7 mouse cellular contexts compared by ENCODE assay signal in the genomic region with DNA sequence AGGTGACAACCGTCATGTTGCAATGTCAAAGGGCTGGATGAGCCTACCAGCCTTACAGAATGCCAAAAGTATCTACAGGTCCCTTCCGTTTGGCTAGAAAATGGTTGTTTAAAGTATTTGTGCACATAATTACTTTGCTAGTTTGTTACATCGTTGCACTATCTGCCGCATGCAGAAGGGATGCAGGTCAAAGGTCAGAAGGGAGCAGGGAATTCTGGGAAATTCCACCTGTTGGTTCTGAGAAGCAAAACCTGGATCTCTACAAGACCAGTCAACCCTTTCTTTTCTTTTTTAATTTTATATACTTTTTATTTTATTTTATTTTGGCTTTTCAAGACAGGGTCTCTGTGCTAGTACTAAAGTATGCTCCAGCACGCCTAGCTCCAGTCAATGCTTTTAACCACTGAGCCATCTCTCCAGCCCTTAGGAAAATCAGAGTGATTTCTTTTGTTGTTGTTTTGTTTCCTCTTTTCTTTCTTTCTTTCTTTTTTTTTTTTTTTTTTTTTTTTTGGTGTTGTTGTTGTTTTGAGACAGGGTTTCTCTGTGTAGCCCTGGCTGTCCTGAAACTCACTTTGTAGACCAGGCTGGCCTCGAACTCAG. TPM values are rescaled to one million over a fixed set of nuclear protein-coding genes. Genes with fewer than 3 reads are reported as not detected.
A peak's percentile ranks its signal among the peaks of the same experiment; 100 is the strongest.
DNase-seq lines count a peak whose midpoint lies in the region; ATAC-seq and TF ChIP-seq lines count a peak whose summit lies in the region.

No protein-coding gene starts in this region.

- no peaks in the 10 kb centered on the region for H3K27me3 ChIP-seq in lung, embryonic 15.5 days
- H3K27me3 ChIP-seq in forebrain, embryonic 11.5 days (ENCODE audit: control insufficient read depth, insufficient read depth, low read length), result no peaks in the 10 kb centered on the region
- H3K27me3 ChIP-seq in intestine, postnatal 0 days (replicated peaks; ENCODE audit: control insufficient read depth, insufficient read depth, low read length), result no peaks in the 10 kb centered on the region

- H3K9ac ChIP-seq in lung, embryonic 15.5 days, result 0 out of 2 replicates have a peak overlapping the region, but pooled peaks have one; percentile 91
- H3K9ac ChIP-seq in forebrain, embryonic 11.5 days (ENCODE audit: low read length), result no peak overlapping the region; the same call in 1 of the 2 replicates
- no peak overlapping the region for H3K9ac ChIP-seq in intestine, postnatal 0 days (ENCODE audit: low read depth, low read length)

- ATAC-seq in lung, embryonic 15.5 days (ENCODE audit: borderline replicate concordance, extremely low read depth, low FRiP score, low TSS enrichment), result no peak
- ATAC-seq in forebrain, embryonic 11.5 days (replicated peaks; ENCODE audit: low FRiP score), result no peak
- ATAC-seq in intestine, postnatal 0 days, result no peak

- TF ChIP-seq POLR2A in olfactory bulb, adult 2 months (IDR thresholded peaks at IDR 0.05; ENCODE audit: insufficient read depth, low read depth, low read length), result no peak

- TF ChIP-seq CTCF in intestine, postnatal 0 days (IDR thresholded peaks at IDR 0.05; ENCODE audit: low read depth), result no peak
- no peak for TF ChIP-seq CTCF in olfactory bulb, adult 2 months (IDR thresholded peaks at IDR 0.05; ENCODE audit: insufficient read depth, low read depth, low read length)

- H3K4me2 ChIP-seq in lung, embryonic 15.5 days, result peak overlapping the region; percentile 90
- H3K4me2 ChIP-seq in forebrain, embryonic 11.5 days (ENCODE audit: low read depth, low read length, severe bottlenecking), result no peak overlapping the region
- H3K4me2 ChIP-seq in intestine, postnatal 0 days (replicated peaks; ENCODE audit: low read depth), result no peak overlapping the region; the same call in 1 of the 2 replicates

- H3K4me3 ChIP-seq in lung, embryonic 15.5 days, result peak overlapping the region; percentile 86; the same call in 1 of the 2 replicates
- H3K4me3 ChIP-seq in forebrain, embryonic 11.5 days (ENCODE audit: low read depth, low read length), result no peak overlapping the region
- peak overlapping the region; percentile 86; the same call in 1 of the 2 replicates for H3K4me3 ChIP-seq in intestine, postnatal 0 days (ENCODE audit: low read depth, low read length)
- peak overlapping the region; percentile 92 for H3K4me3 ChIP-seq in olfactory bulb, adult 2 months (ENCODE audit: insufficient read depth, low read depth, low read length)

- WGBS in lung, embryonic 15.5 days, result 88% methylated on average over 6 of the region's 6 CpGs
- WGBS in forebrain, embryonic 11.5 days, result 90% methylated on average over 6 of the region's 6 CpGs
- WGBS in intestine, postnatal 0 days, result 80% methylated on average over 6 of the region's 6 CpGs
- 93% methylated on average over 6 of the region's 6 CpGs for WGBS in olfactory bulb, adult 2 months

- peaks cover 3% of the 10 kb centered on the region; the same call in 1 of the 2 replicates for H3K36me3 ChIP-seq in lung, embryonic 15.5 days
- H3K36me3 ChIP-seq in forebrain, embryonic 11.5 days (ENCODE audit: control insufficient read depth, insufficient read depth, low read length), result no peaks in the 10 kb centered on the region; the same call in 1 of the 2 replicates
- no peaks in the 10 kb centered on the region; the same call in 1 of the 2 replicates for H3K36me3 ChIP-seq in intestine, postnatal 0 days (ENCODE audit: control insufficient read depth, insufficient read depth)

- no peak for DNase-seq in lung, postnatal 36 days
- DNase-seq in forebrain, embryonic 11.5 days (ENCODE audit: low spot score), result no peak
- no peak for DNase-seq in ovary, postnatal 36 days (ENCODE audit: low spot score)
- DNase-seq in gastrocnemius, postnatal 4 days (ENCODE audit: low spot score in 2 of 2), result no peak

- no peaks in the 10 kb centered on the region for H3K9me3 ChIP-seq in lung, embryonic 15.5 days
- no peaks in the 10 kb centered on the region for H3K9me3 ChIP-seq in forebrain, embryonic 11.5 days (ENCODE audit: control insufficient read depth, low read length)
- H3K9me3 ChIP-seq in intestine, postnatal 0 days (ENCODE audit: control insufficient read depth), result no peaks in the 10 kb centered on the region

- H3K27ac ChIP-seq in lung, embryonic 15.5 days, result peak overlapping the region; percentile 99; the same call in 1 of the 2 replicates
- H3K27ac ChIP-seq in forebrain, embryonic 11.5 days (ENCODE audit: low read depth, low read length), result peak overlapping the region; percentile 90; the same call in 1 of the 2 replicates
- peak overlapping the region; percentile 94 for H3K27ac ChIP-seq in intestine, postnatal 0 days (ENCODE audit: low read depth, low read length)
- peak overlapping the region; percentile 92 for H3K27ac ChIP-seq in olfactory bulb, adult 2 months (ENCODE audit: insufficient read depth, low read depth, low read length)

- peaks cover 18% of the 10 kb centered on the region for H3K4me1 ChIP-seq in lung, embryonic 15.5 days
- peaks cover 7% of the 10 kb centered on the region; the same call in 1 of the 2 replicates for H3K4me1 ChIP-seq in forebrain, embryonic 11.5 days (replicated peaks; ENCODE audit: control insufficient read depth, insufficient read depth, low read length)
- H3K4me1 ChIP-seq in intestine, postnatal 0 days (replicated peaks; ENCODE audit: control insufficient read depth, insufficient read depth, low read length), result peaks cover 4% of the 10 kb centered on the region; the same call in 1 of the 2 replicates
- H3K4me1 ChIP-seq in olfactory bulb, adult 2 months (ENCODE audit: control insufficient read depth, insufficient read depth, low read length), result peaks cover 20% of the 10 kb centered on the region

RNA-seq across cellular contexts. Expression of gene Zmiz2, which starts 0.6 kb away (rescaled TPM):
- polyA plus RNA-seq in lung, embryonic 15.5 days (2015; fragmentation: Nextera tagmentation; extraction: Ambion mirVana), result 10.7 and 10.9 TPM in 2 replicates
- polyA plus RNA-seq in forebrain, embryonic 11.5 days (2014; fragmentation: Nextera tagmentation; extraction: Ambion mirVana), result 22.3 and 28.9 TPM in 2 replicates
- 7.8 and 8.0 TPM in 2 replicates for polyA plus RNA-seq in intestine, postnatal 0 days (2015; fragmentation: Nextera tagmentation; extraction: Ambion mirVana)
- not detected in 2 replicates for polyA plus RNA-seq in olfactory bulb, adult 2 months (2012; ENCODE audit: insufficient read depth, insufficient read length, low replicate concordance, missing spikeins)
- 10 to 100 TPM; 35.6 to 40.1 TPM for total RNA-seq in gastrocnemius, postnatal 4 days (2021)

RNA-seq across cellular contexts. Expression of gene Ppia, which starts 27.0 kb away (rescaled TPM):
- 6,112 and 6,204 TPM in 2 replicates for polyA plus RNA-seq in lung, embryonic 15.5 days (2015; fragmentation: Nextera tagmentation; extraction: Ambion mirVana)
- polyA plus RNA-seq in forebrain, embryonic 11.5 days (2014; fragmentation: Nextera tagmentation; extraction: Ambion mirVana), result 4,588 and 4,913 TPM in 2 replicates
- 3,711 and 4,178 TPM in 2 replicates for polyA plus RNA-seq in intestine, postnatal 0 days (2015; fragmentation: Nextera tagmentation; extraction: Ambion mirVana)
- 1,597 TPM in 1 of 2 replicates, not detected in the other for polyA plus RNA-seq in olfactory bulb, adult 2 months (2012; ENCODE audit: insufficient read depth, insufficient read length, low replicate concordance, missing spikeins)
- 1,000 to 10,000 TPM; 1,218 to 1,228 TPM for total RNA-seq in gastrocnemius, postnatal 4 days (2021)

RNA-seq across cellular contexts. Expression of gene H2afv, which starts 56.0 kb away (rescaled TPM):
- 540 and 574 TPM in 2 replicates for polyA plus RNA-seq in lung, embryonic 15.5 days (2015; fragmentation: Nextera tagmentation; extraction: Ambion mirVana)
- 962 and 982 TPM in 2 replicates for polyA plus RNA-seq in forebrain, embryonic 11.5 days (2014; fragmentation: Nextera tagmentation; extraction: Ambion mirVana)
- polyA plus RNA-seq in intestine, postnatal 0 days (2015; fragmentation: Nextera tagmentation; extraction: Ambion mirVana), result 343 and 346 TPM in 2 replicates
- not detected in 2 replicates for polyA plus RNA-seq in olfactory bulb, adult 2 months (2012; ENCODE audit: insufficient read depth, insufficient read length, low replicate concordance, missing spikeins)
- 10 to 100 TPM; 96.2 to 97.0 TPM for total RNA-seq in gastrocnemius, postnatal 4 days (2021)
